Mouse (Mus musculus) erythroblast, embryonic 14.5 days (primary cell): Measurements from ENCODE around the gene Gm7534.

ENCODE experiments used
- GATA1 ChIP-seq: IDR thresholded peaks from 2 replicates; pipeline ENCODE4 v1.6.1; 2012; ENCODE audit warnings: low read length, inconsistent platforms, mixed read lengths
- TAL1 ChIP-seq: IDR thresholded peaks from 3 replicates; pipeline ENCODE4 v1.6.1; 2012; ENCODE audit warnings: low read length, inconsistent platforms, mixed read lengths

GRCm38 (mm10) chr4:134165024-134165423 is 37.8 kb downstream of the Gm7534 start:
- TF ChIP-seq GATA1 (no peak), TAL1 (no peak)
